ENCODE assay signal across 12 mouse cellular contexts in genomic region chr5:117125482-117126346, GRCm38 (mm10). TPM values are rescaled to one million over a fixed set of nuclear protein-coding genes. Genes with fewer than 3 reads are reported as not detected.
A peak's percentile ranks its signal among the peaks of the same experiment; 100 is the strongest.
DNase-seq lines count a peak whose midpoint lies in the region; ATAC-seq lines count a peak whose summit lies in the region.
"Had no signal": no experiment of that assay in that cellular context is flagged by ENCODE, and none has a peak within 500 bp of the region (broad histone marks: within the 10 kb centered on the region; RNA-seq: fewer than 3 reads in every experiment).

No protein-coding gene starts in this region.

- H3K9me3 ChIP-seq in heart, embryonic 12.5 days (replicated peaks): no peaks in the 10 kb centered on the region
- H3K9me3 ChIP-seq in midbrain, embryonic 13.5 days: no peaks in the 10 kb centered on the region
- H3K9me3 ChIP-seq in midbrain, embryonic 11.5 days (ENCODE audit: control insufficient read depth, low read length): no peaks in the 10 kb centered on the region
- no peaks in the 10 kb centered on the region for H3K9me3 ChIP-seq in liver, embryonic 11.5 days (ENCODE audit: control insufficient read depth, low read length)
- H3K9me3 ChIP-seq: forebrain, embryonic 15.5 days had no signal

- no peaks in the 10 kb centered on the region for H3K36me3 ChIP-seq in heart, embryonic 12.5 days
- no peaks in the 10 kb centered on the region for H3K36me3 ChIP-seq in midbrain, embryonic 13.5 days
- H3K36me3 ChIP-seq in midbrain, embryonic 11.5 days (ENCODE audit: control insufficient read depth, insufficient read depth, low read length): no peaks in the 10 kb centered on the region
- H3K36me3 ChIP-seq in liver, embryonic 11.5 days (ENCODE audit: control insufficient read depth, insufficient read depth, low read length): no peaks in the 10 kb centered on the region
- H3K36me3 ChIP-seq: forebrain, embryonic 15.5 days had no signal

- WGBS in heart, embryonic 12.5 days: 80% methylated on average over 16 of the region's 16 CpGs
- 79% methylated on average over 16 of the region's 16 CpGs for WGBS in midbrain, embryonic 13.5 days
- WGBS in midbrain, embryonic 11.5 days: 79% methylated on average over 16 of the region's 16 CpGs
- 84% methylated on average over 16 of the region's 16 CpGs for WGBS in liver, embryonic 11.5 days

- no peak overlapping the region for H3K4me3 ChIP-seq in heart, embryonic 12.5 days
- no peak overlapping the region for H3K4me3 ChIP-seq in midbrain, embryonic 13.5 days (replicated peaks)
- no peak overlapping the region for H3K4me3 ChIP-seq in midbrain, embryonic 11.5 days (ENCODE audit: low read depth, low read length)
- H3K4me3 ChIP-seq in liver, embryonic 11.5 days (ENCODE audit: low read depth, low read length): no peak overlapping the region
- H3K4me3 ChIP-seq: forebrain, embryonic 15.5 days had no signal

- no peak overlapping the region for H3K27ac ChIP-seq in heart, embryonic 12.5 days (ENCODE audit: poor library complexity, severe bottlenecking)
- no peak overlapping the region for H3K27ac ChIP-seq in midbrain, embryonic 13.5 days
- H3K27ac ChIP-seq in midbrain, embryonic 11.5 days (ENCODE audit: low read depth, low read length): no peak overlapping the region
- H3K27ac ChIP-seq in liver, embryonic 11.5 days (ENCODE audit: low read depth, low read length): no peak overlapping the region
- H3K27ac ChIP-seq: forebrain, embryonic 15.5 days had no signal

- no peak for DNase-seq in heart, postnatal 4 days
- DNase-seq in midbrain, embryonic 11.5 days (ENCODE audit: low spot score, missing footprints): no peak
- no peak for DNase-seq in liver, embryonic 11.5 days (ENCODE audit: low spot score)
- DNase-seq in testis, postnatal 10 days (ENCODE audit: low spot score): peak; percentile 67
- no peak for DNase-seq in adrenal gland, postnatal 10 days
- no peak for DNase-seq in cerebellum, adult 11-12 months
- DNase-seq: kidney, adult 9 months; left cerebral cortex, postnatal 4 days had no signal

- H3K9ac ChIP-seq in heart, embryonic 12.5 days: no peak overlapping the region
- no peak overlapping the region for H3K9ac ChIP-seq in midbrain, embryonic 13.5 days (replicated peaks)
- no peak overlapping the region for H3K9ac ChIP-seq in midbrain, embryonic 11.5 days (ENCODE audit: low read length)
- no peak overlapping the region for H3K9ac ChIP-seq in liver, embryonic 11.5 days (ENCODE audit: low read depth, low read length)
- H3K9ac ChIP-seq: forebrain, embryonic 15.5 days had no signal

- ATAC-seq in heart, embryonic 12.5 days (ENCODE audit: insufficient number of reproducible peaks, low FRiP score): peak; percentile 72
- ATAC-seq in midbrain, embryonic 13.5 days: peak; percentile 53; the same call in 1 of the 2 replicates
- ATAC-seq in midbrain, embryonic 11.5 days (ENCODE audit: low FRiP score): no peak
- peak; percentile 66 for ATAC-seq in liver, embryonic 11.5 days (replicated peaks; ENCODE audit: low FRiP score)
- ATAC-seq: activated CD4-positive, CD25-positive, alpha-beta regulatory T cell, adult 4 months; forebrain, embryonic 15.5 days had no signal

- peaks cover 11% of the 10 kb centered on the region for H3K4me1 ChIP-seq in heart, embryonic 12.5 days (replicated peaks)
- peaks cover 11% of the 10 kb centered on the region for H3K4me1 ChIP-seq in midbrain, embryonic 13.5 days (replicated peaks)
- H3K4me1 ChIP-seq in midbrain, embryonic 11.5 days (ENCODE audit: control insufficient read depth, insufficient read depth, low read length): peaks cover 4% of the 10 kb centered on the region
- H3K4me1 ChIP-seq in liver, embryonic 11.5 days (replicated peaks; ENCODE audit: control insufficient read depth, insufficient read depth, low read length): peaks cover 14% of the 10 kb centered on the region

- H3K4me2 ChIP-seq in heart, embryonic 12.5 days: no peak overlapping the region
- H3K4me2 ChIP-seq in midbrain, embryonic 13.5 days (replicated peaks): no peak overlapping the region
- H3K4me2 ChIP-seq in midbrain, embryonic 11.5 days: no peak overlapping the region
- H3K4me2 ChIP-seq in liver, embryonic 11.5 days: no peak overlapping the region
- H3K4me2 ChIP-seq: forebrain, embryonic 15.5 days had no signal

- 0 out of 2 replicates have a peak, but pooled peaks cover 2% of the 10 kb centered on the region for H3K27me3 ChIP-seq in heart, embryonic 12.5 days (replicated peaks)
- peaks cover 16% of the 10 kb centered on the region for H3K27me3 ChIP-seq in midbrain, embryonic 13.5 days
- H3K27me3 ChIP-seq in midbrain, embryonic 11.5 days (ENCODE audit: control insufficient read depth, insufficient read depth, low read length): peaks cover 4% of the 10 kb centered on the region; the same call in 1 of the 2 replicates
- no peaks in the 10 kb centered on the region for H3K27me3 ChIP-seq in liver, embryonic 11.5 days (replicated peaks; ENCODE audit: control insufficient read depth, insufficient read depth, low read length)
- H3K27me3 ChIP-seq: forebrain, embryonic 15.5 days had no signal

RNA-seq across cellular contexts. Expression of gene Taok3, which starts 5.8 kb away (rescaled TPM):
- polyA plus RNA-seq in heart, embryonic 12.5 days (2016; fragmentation: Nextera tagmentation; extraction: Ambion mirVana): 11.6 and 13.3 TPM in 2 replicates
- total RNA-seq in heart, postnatal 4 days (2021): 10 to 100 TPM in 1 of 2 experiments, 1 to 10 TPM in 1; 8.6 to 10.5 TPM
- 43.7 TPM in 2 replicates for polyA plus RNA-seq in midbrain, embryonic 13.5 days (2015; fragmentation: Nextera tagmentation; extraction: Ambion mirVana)
- polyA plus RNA-seq in midbrain, embryonic 11.5 days (2014; fragmentation: Nextera tagmentation; extraction: Ambion mirVana): 19.3 and 19.7 TPM in 2 replicates
- 69.3 and 73.6 TPM in 2 replicates for polyA plus RNA-seq in liver, embryonic 11.5 days (2014; fragmentation: Nextera tagmentation; extraction: Ambion mirVana)
- 10 to 100 TPM; 26.0 to 29.3 TPM for total RNA-seq in adrenal gland, postnatal 10 days (2021)

RNA-seq across cellular contexts. Expression of gene Suds3, which starts 9.8 kb away (rescaled TPM):
- 74.4 and 75.2 TPM in 2 replicates for polyA plus RNA-seq in heart, embryonic 12.5 days (2016; fragmentation: Nextera tagmentation; extraction: Ambion mirVana)
- 10 to 100 TPM; 68.6 to 80.3 TPM for total RNA-seq in heart, postnatal 4 days (2021)
- polyA plus RNA-seq in midbrain, embryonic 13.5 days (2015; fragmentation: Nextera tagmentation; extraction: Ambion mirVana): 83.5 and 90.1 TPM in 2 replicates
- polyA plus RNA-seq in midbrain, embryonic 11.5 days (2014; fragmentation: Nextera tagmentation; extraction: Ambion mirVana): 49.0 and 50.3 TPM in 2 replicates
- 37.8 and 41.9 TPM in 2 replicates for polyA plus RNA-seq in liver, embryonic 11.5 days (2014; fragmentation: Nextera tagmentation; extraction: Ambion mirVana)
- total RNA-seq in adrenal gland, postnatal 10 days (2021): 100 to 1,000 TPM; 100 to 109 TPM
